Comparison of ENCODE assay signal across 28 mouse cellular contexts in the genomic region with DNA sequence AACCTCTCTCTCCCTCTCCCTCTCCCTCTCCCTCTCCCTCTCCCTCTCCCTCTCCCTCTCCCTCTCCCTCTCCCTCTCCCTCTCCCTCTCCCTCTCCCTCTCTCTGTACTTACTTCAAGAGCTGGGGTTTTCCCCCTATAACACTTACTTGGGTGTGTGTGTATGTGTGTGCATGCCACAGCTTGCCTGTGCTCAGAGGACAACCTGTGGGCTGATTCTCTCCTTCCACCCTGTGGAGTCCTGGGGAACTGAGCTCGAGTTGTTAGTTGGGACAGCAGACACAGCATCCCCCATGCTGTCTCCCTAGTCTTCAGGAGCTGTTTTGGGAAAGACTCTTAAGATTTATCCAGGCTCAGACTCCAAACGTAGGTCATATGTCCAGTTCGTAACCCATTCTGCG. TPM values are rescaled to one million over a fixed set of nuclear protein-coding genes. Genes with fewer than 3 reads are reported as not detected.
DNase-seq lines count a peak whose midpoint lies in the region; ATAC-seq and TF ChIP-seq lines count a peak whose summit lies in the region.
"Had no signal": no experiment of that assay in that cellular context is flagged by ENCODE, and none has a peak within 500 bp of the region (broad histone marks: within the 10 kb centered on the region; RNA-seq: fewer than 3 reads in every experiment).

No protein-coding gene starts in this region.

- no peak; the same call in none of the 2 replicates for TF ChIP-seq RAD21 in CH12.LX (IDR thresholded peaks at IDR 0.05; ENCODE audit: low read depth, low read length)

- no peak overlapping the region for H3K27ac ChIP-seq in kidney, postnatal 0 days
- no peak overlapping the region for H3K27ac ChIP-seq in CH12.LX (ENCODE audit: insufficient read depth, low read depth)
- peak overlapping the region; percentile 11; the same call in 1 of the 2 replicates for H3K27ac ChIP-seq in stomach, embryonic 16.5 days (ENCODE audit: low read length)
- no peak overlapping the region for H3K27ac ChIP-seq in neural tube, embryonic 15.5 days (replicated peaks)
- H3K27ac ChIP-seq: heart, embryonic 10.5 days; heart, embryonic 15.5 days; hindbrain, embryonic 13.5 days; layer of hippocampus, adult 2 months; left cerebral cortex, adult 2 months had no signal

- dilution Hi-C loops in CH12.LX (cut with MboI; ENCODE audit: extremely low pct_ligation_motif_present, extremely low pct_unique_long_range_greater_than_20kb, low sequenced_read_pairs) = no loop called here

- H3K9ac ChIP-seq in kidney, postnatal 0 days (ENCODE audit: low read depth, low read length) = no peak overlapping the region
- H3K9ac ChIP-seq in CH12.LX (ENCODE audit: insufficient read depth, low read depth) = no peak overlapping the region
- H3K9ac ChIP-seq in stomach, embryonic 16.5 days (ENCODE audit: low read length) = no peak overlapping the region
- no peak overlapping the region for H3K9ac ChIP-seq in neural tube, embryonic 15.5 days (replicated peaks)
- H3K9ac ChIP-seq: embryonic facial prominence, embryonic 15.5 days; heart, embryonic 15.5 days; hindbrain, embryonic 13.5 days; limb, embryonic 12.5 days had no signal

- no peaks in the 10 kb centered on the region for H3K79me2 ChIP-seq in CH12.LX (replicated peaks; ENCODE audit: control insufficient read depth, extremely low read depth, insufficient read depth, poor library complexity, severe bottlenecking)

- no peak for TF ChIP-seq POLR2A in CH12.LX (IDR thresholded peaks at IDR 0.05; ENCODE audit: low read depth, low read length)

- DNase-seq in kidney, postnatal 0 days (ENCODE audit: low spot score) = no peak
- DNase-seq in kidney, postnatal 25 days = no peak
- no peak for DNase-seq in CH12.LX (ENCODE audit: extremely low read depth)
- DNase-seq in Patski (ENCODE audit: low read depth, low spot score) = no peak
- DNase-seq in adrenal gland, postnatal 25 days = no peak
- DNase-seq: adrenal gland, adult 8-10 months; cerebellum, adult 8-10 months; cerebellum, postnatal 25 days; gastrocnemius, postnatal 14 days; heart, postnatal 36 days; kidney, adult 11 months; kidney, postnatal 36 days; right cerebral cortex, adult 18-20 months; right cerebral cortex, postnatal 4 days had no signal

- in situ Hi-C loops in CH12.LX (cut with MboI; ENCODE audit: low pct_ligation_motif_present, low pct_unique_long_range_greater_than_20kb, low sequenced_read_pairs) = no loop called here
- in situ Hi-C loops in Patski (cut with MboI; ENCODE audit: low pct_unique_long_range_greater_than_20kb) = no loop called here

- TF ChIP-seq CTCF in kidney, postnatal 0 days (IDR thresholded peaks at IDR 0.05; ENCODE audit: low read depth) = peak; percentile 11; the same call in 1 of the 2 replicates
- TF ChIP-seq CTCF in CH12.LX (conservative IDR thresholded peaks at IDR 0.05 in 1 of 2, IDR thresholded peaks at IDR 0.05 in 1 of 2; ENCODE audit: low read depth in 2 of 2, low read length in 2 of 2) (no peak), Patski (IDR thresholded peaks at IDR 0.05) (peak; percentile 14)

- H3K9me3 ChIP-seq in kidney, postnatal 0 days (replicated peaks; ENCODE audit: low read length) = no peaks in the 10 kb centered on the region
- H3K9me3 ChIP-seq in CH12.LX (replicated peaks; ENCODE audit: low read length) = peaks cover 4% of the 10 kb centered on the region
- no peaks in the 10 kb centered on the region for H3K9me3 ChIP-seq in stomach, embryonic 16.5 days (replicated peaks; ENCODE audit: control insufficient read depth, low read length)
- H3K9me3 ChIP-seq in neural tube, embryonic 15.5 days (replicated peaks) = no peaks in the 10 kb centered on the region
- H3K9me3 ChIP-seq: embryonic facial prominence, embryonic 15.5 days; heart, embryonic 10.5 days; heart, embryonic 15.5 days; hindbrain, embryonic 13.5 days had no signal

- no peak for ATAC-seq in kidney, postnatal 0 days (replicated peaks; ENCODE audit: low FRiP score, low read depth)
- ATAC-seq in Patski = no peak
- ATAC-seq in stomach, embryonic 16.5 days (ENCODE audit: insufficient read depth, low FRiP score) = no peak
- ATAC-seq in neural tube, embryonic 15.5 days (ENCODE audit: low FRiP score) = no peak
- ATAC-seq: CD4-positive, CD25-positive, alpha-beta regulatory T cell, adult 4 months; forebrain, embryonic 14.5 days; midbrain, embryonic 16.5 days had no signal

- no peak for TF ChIP-seq EP300 in CH12.LX (IDR thresholded peaks at IDR 0.05; ENCODE audit: low read length)

- POLR2A ChIA-PET in Patski (lab: Charles Lee) = interaction anchor here (2.2 kb wide), 1 partner anchor 9 kb away, joined by 7 read pairs; no protein-coding TSS in a partner anchor

- H3K4me2 ChIP-seq in kidney, postnatal 0 days (ENCODE audit: low read length) = no peak overlapping the region
- H3K4me2 ChIP-seq in CH12.LX (ENCODE audit: insufficient read depth, low read depth, poor library complexity, severe bottlenecking) = no peak overlapping the region; the same call in 1 of the 2 replicates
- no peak overlapping the region for H3K4me2 ChIP-seq in stomach, embryonic 16.5 days (ENCODE audit: low read depth, low read length)
- no peak overlapping the region for H3K4me2 ChIP-seq in neural tube, embryonic 15.5 days
- H3K4me2 ChIP-seq: embryonic facial prominence, embryonic 15.5 days; heart, embryonic 15.5 days; hindbrain, embryonic 13.5 days; limb, embryonic 12.5 days; liver, embryonic 11.5 days; midbrain, embryonic 11.5 days had no signal

- H3K4me3 ChIP-seq in kidney, postnatal 0 days (replicated peaks; ENCODE audit: low read depth, low read length) = no peak overlapping the region
- H3K4me3 ChIP-seq in CH12.LX (replicated peaks in 1 of 3; ENCODE audit: low read depth in 2 of 3, low read length in 2 of 3, poor library complexity in 1 of 3) = no peak overlapping the region
- H3K4me3 ChIP-seq in stomach, embryonic 16.5 days (replicated peaks; ENCODE audit: low read length) = no peak overlapping the region
- no peak overlapping the region for H3K4me3 ChIP-seq in neural tube, embryonic 15.5 days (replicated peaks)
- H3K4me3 ChIP-seq: embryonic facial prominence, embryonic 15.5 days; heart, embryonic 10.5 days; heart, embryonic 15.5 days; hindbrain, embryonic 13.5 days; layer of hippocampus, adult 2 months; left cerebral cortex, adult 2 months; limb, embryonic 12.5 days had no signal

- CTCF ChIA-PET in Patski (lab: Charles Lee) = interaction anchor here (2.2 kb wide), 1 partner anchor 36 kb away, joined by 4 read pairs; no protein-coding TSS in a partner anchor

- 0 out of 2 replicates have a peak, but pooled peaks cover 5% of the 10 kb centered on the region for H3K4me1 ChIP-seq in kidney, postnatal 0 days (replicated peaks; ENCODE audit: insufficient read depth, low read length)
- H3K4me1 ChIP-seq in CH12.LX (ENCODE audit: control insufficient read depth in 1 of 2, insufficient read depth in 2 of 2) = peaks cover 5% of the 10 kb centered on the region in 2 experiments; a peak in 3 of 4 replicates
- no peaks in the 10 kb centered on the region for H3K4me1 ChIP-seq in stomach, embryonic 16.5 days (ENCODE audit: control insufficient read depth, insufficient read depth, low read length)
- H3K4me1 ChIP-seq in neural tube, embryonic 15.5 days = no peaks in the 10 kb centered on the region
- H3K4me1 ChIP-seq: embryonic facial prominence, embryonic 15.5 days; heart, embryonic 15.5 days had no signal

- no peaks in the 10 kb centered on the region for H3K36me3 ChIP-seq in kidney, postnatal 0 days (ENCODE audit: insufficient read depth, low read length)
- H3K36me3 ChIP-seq in CH12.LX (replicated peaks in 1 of 2; ENCODE audit: control insufficient read depth in 1 of 2, insufficient read depth in 1 of 2, low read length in 1 of 2) = no peaks in the 10 kb centered on the region
- H3K36me3 ChIP-seq in stomach, embryonic 16.5 days (ENCODE audit: control insufficient read depth, insufficient read depth, low read length) = no peaks in the 10 kb centered on the region
- no peaks in the 10 kb centered on the region for H3K36me3 ChIP-seq in neural tube, embryonic 15.5 days
- H3K36me3 ChIP-seq: embryonic facial prominence, embryonic 15.5 days; heart, embryonic 10.5 days; heart, embryonic 15.5 days; hindbrain, embryonic 13.5 days; limb, embryonic 12.5 days had no signal

- 70% methylated on average over 4 of the region's 4 CpGs for WGBS in kidney, postnatal 0 days
- 75% methylated on average over 4 of the region's 4 CpGs for WGBS in stomach, embryonic 16.5 days
- 74% methylated on average over 4 of the region's 4 CpGs for WGBS in neural tube, embryonic 15.5 days

- H3K27me3 ChIP-seq in kidney, postnatal 0 days (ENCODE audit: insufficient read depth, low read length) = no peaks in the 10 kb centered on the region
- no peaks in the 10 kb centered on the region for H3K27me3 ChIP-seq in CH12.LX (replicated peaks)
- H3K27me3 ChIP-seq in Patski = no peaks in the 10 kb centered on the region
- no peaks in the 10 kb centered on the region for H3K27me3 ChIP-seq in stomach, embryonic 16.5 days (ENCODE audit: control insufficient read depth, insufficient read depth, low read length)
- H3K27me3 ChIP-seq in neural tube, embryonic 15.5 days (replicated peaks) = no peaks in the 10 kb centered on the region
- H3K27me3 ChIP-seq: embryonic facial prominence, embryonic 15.5 days; heart, embryonic 15.5 days; hindbrain, embryonic 13.5 days; limb, embryonic 12.5 days had no signal

TF ChIP-seq in CH12.LX, 34 proteins besides CTCF, POLR2A, EP300 and RAD21 (continues in another document):
- TF ChIP-seq MXI1 (IDR thresholded peaks at IDR 0.05; ENCODE audit: low read depth, low read length) (no peak), HCFC1 (IDR thresholded peaks at IDR 0.05; ENCODE audit: low read depth, low read length) (no peak), TBP (conservative IDR thresholded peaks at IDR 0.05; ENCODE audit: low read depth, low read length) (no peak), IRF4 (IDR thresholded peaks at IDR 0.05; ENCODE audit: low read depth, low read length) (no peak)

RNA-seq across cellular contexts. Expression of gene Kif13a, which starts 37.6 kb away (rescaled TPM):
- polyA plus RNA-seq in kidney, postnatal 0 days (2015; fragmentation: Nextera tagmentation; extraction: Ambion mirVana) = 11.2 and 13.1 TPM in 2 replicates
- not detected in 2 replicates for total RNA-seq in CH12.LX (2012; rRNA removed)
- not detected in 2 replicates for total RNA-seq in CH12.LX (2014; rRNA removed)
- polyA plus RNA-seq in CH12.LX (2012; ENCODE audit: insufficient read length, low read depth) = not detected in 2 replicates
- 38.7 TPM for polyA plus RNA-seq in Patski (2021)
- polyA plus RNA-seq in stomach, embryonic 16.5 days (2015; fragmentation: Nextera tagmentation; extraction: Ambion mirVana) = 7.9 and 9.1 TPM in 2 replicates
- polyA plus RNA-seq in neural tube, embryonic 15.5 days (2015; fragmentation: Nextera tagmentation; extraction: Ambion mirVana) = 10.2 and 10.4 TPM in 2 replicates
- 27.4 and 41.8 TPM in 2 replicates for total RNA-seq in adrenal gland, postnatal 25 days (2021)

RNA-seq across cellular contexts. Expression of gene Nhlrc1, which starts 47.3 kb away (rescaled TPM):
- 2.3 and 2.7 TPM in 2 replicates for polyA plus RNA-seq in kidney, postnatal 0 days (2015; fragmentation: Nextera tagmentation; extraction: Ambion mirVana)
- total RNA-seq in CH12.LX (2012; rRNA removed) = not detected in 2 replicates
- not detected in 2 replicates for total RNA-seq in CH12.LX (2014; rRNA removed)
- not detected in 2 replicates for polyA plus RNA-seq in CH12.LX (2012; ENCODE audit: insufficient read length, low read depth)
- polyA plus RNA-seq in Patski (2021) = 0.94 TPM
- polyA plus RNA-seq in stomach, embryonic 16.5 days (2015; fragmentation: Nextera tagmentation; extraction: Ambion mirVana) = 2.9 and 4.0 TPM in 2 replicates
- polyA plus RNA-seq in neural tube, embryonic 15.5 days (2015; fragmentation: Nextera tagmentation; extraction: Ambion mirVana) = 13.3 and 16.7 TPM in 2 replicates
- 5.8 and 6.0 TPM in 2 replicates for total RNA-seq in adrenal gland, postnatal 25 days (2021)

Comparison
In these comparisons a context has a peak if more than half of its experiments do, and no peak if none do; other contexts are left out.
1. CTCF ChIP-seq: peak in kidney, postnatal 0 days (single experiment) and Patski (single experiment); none in CH12.LX (0 of 2).